ENCODE assay signal across 8 mouse cellular contexts in the genomic region with DNA sequence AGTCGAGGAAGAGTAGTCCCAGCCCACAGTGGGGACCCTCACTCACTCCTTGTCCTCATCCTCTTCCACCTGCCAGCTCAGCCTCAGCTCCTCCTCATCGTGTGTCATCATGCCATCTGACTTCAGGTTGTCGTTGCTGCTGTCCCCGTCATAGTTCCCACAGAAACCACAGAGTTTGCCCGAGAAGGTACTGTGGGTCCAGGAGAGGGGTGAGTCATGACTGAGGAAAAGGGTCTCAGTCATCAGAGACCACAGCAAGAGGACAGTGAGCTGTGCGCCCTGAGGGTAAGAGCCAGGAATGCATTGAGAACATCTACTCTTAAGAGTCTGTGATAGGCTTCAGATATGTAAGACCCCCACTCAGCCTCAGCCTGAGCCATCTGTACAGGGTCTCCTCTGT.
"Had no signal": no experiment of that assay in that cellular context is flagged by ENCODE, and none has a peak within 500 bp of the region (broad histone marks: within the 10 kb centered on the region; RNA-seq: fewer than 3 reads in every experiment).

No protein-coding gene starts in this region.

- H3K9me3 ChIP-seq: limb, embryonic 10.5 days; liver, embryonic 15.5 days; midbrain, embryonic 13.5 days had no signal

- ATAC-seq: midbrain, embryonic 13.5 days had no signal

- H3K27ac ChIP-seq: left cerebral cortex, adult 2 months; limb, embryonic 10.5 days; liver, embryonic 15.5 days; midbrain, embryonic 13.5 days had no signal

- H3K4me3 ChIP-seq: left cerebral cortex, adult 2 months; limb, embryonic 10.5 days; liver, embryonic 15.5 days; midbrain, embryonic 13.5 days had no signal

- H3K36me3 ChIP-seq: limb, embryonic 10.5 days; liver, embryonic 15.5 days; midbrain, embryonic 13.5 days had no signal

- H3K4me1 ChIP-seq: liver, embryonic 15.5 days; midbrain, embryonic 13.5 days had no signal

- H3K4me2 ChIP-seq: liver, embryonic 11.5 days; liver, embryonic 15.5 days; midbrain, embryonic 13.5 days had no signal

- H3K27me3 ChIP-seq: liver, embryonic 15.5 days; midbrain, embryonic 13.5 days had no signal

- DNase-seq: right cerebral cortex, postnatal 14 days; thymus, adult 18-20 months; thymus, postnatal 14 days had no signal

- H3K9ac ChIP-seq: liver, embryonic 15.5 days; midbrain, embryonic 13.5 days had no signal
